Mouse (Mus musculus): ENCODE data around the gene Zfp316. TPM values are rescaled to one million over a fixed set of nuclear protein-coding genes. Genes with fewer than 3 reads are reported as not detected.

Zfp316 gene
- total RNA-seq, 2 experiments from 2014 or later, result 18.6 to 20.1 TPM

DNA sequence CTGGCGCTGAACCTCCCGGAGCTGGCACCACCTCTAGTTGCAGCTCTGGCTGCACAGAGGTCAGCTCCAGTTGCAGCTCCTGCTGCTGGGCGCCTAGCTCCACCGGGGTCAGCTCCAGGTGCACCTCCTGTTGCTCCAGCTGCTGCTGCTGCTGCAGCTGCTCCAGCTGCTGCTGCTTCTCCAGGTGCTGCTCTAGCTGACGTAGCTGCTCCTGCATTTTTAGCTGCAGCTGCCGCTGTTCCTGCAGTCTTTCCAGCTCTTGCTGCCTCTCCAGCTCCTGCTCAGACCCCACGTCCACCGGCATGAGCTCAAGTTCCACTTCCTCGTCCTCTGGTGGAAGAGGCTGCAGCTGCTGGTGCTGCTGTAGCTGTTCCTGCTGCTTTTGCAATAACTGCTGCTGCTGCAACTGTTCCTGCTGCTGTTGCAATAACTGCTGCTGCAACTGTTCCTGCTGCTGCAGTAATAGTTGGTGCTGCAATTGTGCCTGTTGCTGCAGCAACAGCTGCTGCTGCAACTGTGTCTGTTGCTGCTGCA lies 18.6 kb upstream of the Zfp316 start:
- no peak for DNase-seq (ENCODE audit: low spot score in 2 of 2)
- intact Hi-C loops (cut with DNase I), result no loop called here

GRCm38 (mm10) chr5:143287774-143288328 lies 18.0 kb upstream of the Zfp316 start:
- intact Hi-C loops (cut with DNase I), result no loop called here
- DNase-seq (ENCODE audit: low spot score in 2 of 2), result no peak

DNA sequence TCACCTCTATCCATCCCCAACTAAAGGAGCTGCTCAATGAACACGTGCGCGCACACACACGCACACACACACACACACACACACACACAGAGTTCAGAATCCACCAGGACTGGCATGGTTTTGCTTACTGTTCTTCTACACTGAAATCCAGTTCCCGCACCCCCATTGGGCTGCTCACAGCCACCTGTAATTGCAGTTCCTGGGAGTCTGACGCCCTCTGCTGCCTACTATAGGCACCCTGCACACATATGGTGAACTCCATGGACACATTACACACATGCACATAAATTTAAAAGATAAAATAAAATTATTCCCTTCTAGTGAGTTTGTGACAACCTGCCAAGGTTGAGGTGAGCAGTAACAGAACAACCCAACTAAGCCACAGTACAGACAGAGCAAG lies 14.9 kb upstream of the Zfp316 start:
- intact Hi-C loops (cut with DNase I), result no loop called here

GRCm38 (mm10) chr5:143279247-143279646 lies 9.4 kb upstream of the Zfp316 start:
- intact Hi-C loops (cut with DNase I), result no loop called here
- DNase-seq (ENCODE audit: low spot score in 2 of 2), result no peak

More for the DNA sequence above, 14.9 kb upstream of the Zfp316 start:
- no peak for DNase-seq (ENCODE audit: low spot score in 2 of 2)

GRCm38 (mm10) chr5:143275761-143276160 lies 5.9 kb upstream of the Zfp316 start:
- no peak for DNase-seq (ENCODE audit: low spot score in 2 of 2)

GRCm38 (mm10) chr5:143272540-143273330 lies 2.9 kb upstream of the Zfp316 start:
- intact Hi-C loops (cut with DNase I), result no loop called here

More at GRCm38 (mm10) chr5:143275761-143276160, 5.9 kb upstream of the Zfp316 start:
- intact Hi-C loops (cut with DNase I), result no loop called here

DNA sequence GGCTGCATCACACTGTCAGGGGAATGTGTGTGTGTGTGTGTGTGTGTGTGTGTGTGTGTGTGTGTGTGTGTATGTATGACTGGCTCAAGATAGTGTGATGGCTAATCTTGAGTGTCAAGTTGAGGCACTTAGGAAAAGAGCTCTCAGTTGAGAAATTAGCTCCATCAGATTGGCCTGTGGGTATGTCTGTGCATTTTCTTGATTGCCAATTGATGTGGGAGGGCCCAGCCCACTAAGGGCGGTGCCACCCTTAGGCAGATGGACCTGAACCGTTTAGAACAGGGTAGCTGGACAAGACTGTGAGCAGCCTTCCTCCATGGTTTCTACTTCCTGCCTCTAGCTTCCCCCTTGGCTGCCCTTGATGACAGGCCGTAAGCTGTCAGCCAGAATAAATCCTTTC lies 2.3 kb upstream of the Zfp316 start:
- no peak for DNase-seq (ENCODE audit: low spot score in 2 of 2)
- intact Hi-C loops (cut with DNase I), result no loop called here

More at GRCm38 (mm10) chr5:143272540-143273330, 2.9 kb upstream of the Zfp316 start:
- DNase-seq (ENCODE audit: low spot score in 2 of 2), result no peak

GRCm38 (mm10) chr5:143271642-143272041 lies 1.8 kb upstream of the Zfp316 start:
- intact Hi-C loops (cut with DNase I), result no loop called here
- peak in 1 of 2 experiments; percentile 75 for DNase-seq (ENCODE audit: low spot score in 2 of 2)

- intact Hi-C loops (cut with DNase I), result no loop called here
- DNase-seq (ENCODE audit: low spot score in 2 of 2), result no peak
Observed at GRCm38 (mm10) chr5:143270151-143270519, 313 bp upstream of the Zfp316 start.

DNA sequence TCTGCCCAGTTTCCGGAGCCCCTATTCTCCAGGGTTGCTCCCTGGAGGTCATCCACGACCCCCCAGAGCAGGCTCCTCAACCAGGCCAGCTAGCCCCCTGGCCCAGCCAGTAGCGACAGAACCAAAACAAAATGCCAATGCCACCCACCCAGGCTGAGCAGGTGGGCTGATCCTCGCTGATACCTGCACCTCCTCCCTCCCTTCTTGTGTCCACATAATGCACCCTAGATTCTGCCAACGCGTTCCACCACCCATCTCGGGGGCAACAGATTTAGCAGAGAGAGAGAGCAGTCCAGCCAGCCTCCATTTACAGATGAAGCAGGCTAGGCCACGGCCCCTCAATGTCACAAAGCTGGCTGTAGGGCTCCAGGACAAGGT lies 848 bp downstream of the Zfp316 start:
- intact Hi-C loops (cut with DNase I), result loop anchor here (10.0 kb wide), 1 partner anchor 304 kb away; the partner anchor contains the start of gene Fscn1
- no peak for DNase-seq (ENCODE audit: low spot score in 2 of 2)

DNA sequence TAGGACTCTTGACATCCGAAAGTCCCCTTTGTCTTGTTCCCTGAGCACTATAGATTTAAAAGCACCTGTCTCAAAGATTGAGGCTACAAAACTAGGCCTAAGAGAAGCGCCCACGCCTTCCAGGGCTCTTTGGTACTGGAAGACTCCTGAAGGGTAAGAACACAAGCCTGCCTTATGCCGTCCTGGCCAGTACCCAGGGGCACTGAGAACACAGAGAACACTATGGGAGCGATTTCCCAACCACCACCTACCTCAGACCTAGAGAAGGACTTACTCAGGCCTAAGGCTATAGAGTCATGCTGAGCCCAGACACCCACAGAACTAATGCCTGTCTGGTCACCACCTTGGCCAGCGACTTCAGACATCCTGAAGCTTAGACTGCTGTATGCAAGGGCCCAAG lies 3.0 kb downstream of the Zfp316 start:
- DNase-seq (ENCODE audit: low spot score in 2 of 2), result no peak

DNA sequence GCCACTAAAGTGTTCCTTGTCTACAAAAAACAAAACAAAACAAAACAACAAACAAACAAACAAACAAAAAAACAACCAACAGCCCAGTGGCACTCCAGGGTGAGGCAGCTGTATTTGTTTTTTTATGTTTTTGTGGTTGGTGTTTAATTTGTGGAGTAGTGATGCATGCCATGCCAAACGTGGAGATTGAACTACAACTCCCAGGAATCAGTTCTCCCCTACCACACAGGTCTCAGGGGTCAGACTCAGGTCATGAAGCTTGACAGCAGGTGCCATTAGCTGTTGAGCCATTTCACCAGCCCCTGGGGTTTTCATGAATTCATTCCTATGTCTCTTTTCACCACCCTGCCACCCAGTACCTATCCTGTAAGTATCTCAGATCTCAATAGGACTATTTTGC lies 4.4 kb downstream of the Zfp316 start:
- no peak for DNase-seq (ENCODE audit: low spot score in 2 of 2)
- intact Hi-C loops (cut with DNase I), result loop anchor here (10.0 kb wide), 1 partner anchor 301 kb away; the partner anchor contains the start of gene Fscn1

More for the DNA sequence above, 3.0 kb downstream of the Zfp316 start:
- intact Hi-C loops (cut with DNase I), result loop anchor here (10.0 kb wide), 1 partner anchor 302 kb away; the partner anchor contains the start of gene Fscn1

DNA sequence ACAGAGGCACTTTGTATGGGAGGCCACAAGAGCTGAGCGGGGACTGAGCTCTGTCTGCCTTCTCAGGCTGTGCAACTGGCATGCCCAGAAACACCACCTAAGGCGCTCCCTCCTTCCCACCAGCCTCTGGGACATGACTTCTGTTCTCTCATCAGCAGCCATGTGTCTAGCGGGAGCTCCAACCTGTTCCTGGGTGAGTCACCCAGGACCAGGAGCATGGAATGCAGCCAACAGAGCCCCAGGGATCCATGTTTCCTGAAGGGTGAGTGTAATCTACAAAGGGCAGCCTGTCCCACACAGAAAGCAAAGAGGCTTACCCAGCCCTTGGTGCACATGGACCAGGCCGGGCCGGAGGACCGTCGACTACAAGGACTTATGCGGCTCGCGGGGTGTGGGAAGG lies 5.1 kb downstream of the Zfp316 start:
- DNase-seq (ENCODE audit: low spot score in 2 of 2), result no peak
- intact Hi-C loops (cut with DNase I), result loop anchor here (10.0 kb wide), 1 partner anchor 300 kb away; the partner anchor contains the start of gene Fscn1

DNA sequence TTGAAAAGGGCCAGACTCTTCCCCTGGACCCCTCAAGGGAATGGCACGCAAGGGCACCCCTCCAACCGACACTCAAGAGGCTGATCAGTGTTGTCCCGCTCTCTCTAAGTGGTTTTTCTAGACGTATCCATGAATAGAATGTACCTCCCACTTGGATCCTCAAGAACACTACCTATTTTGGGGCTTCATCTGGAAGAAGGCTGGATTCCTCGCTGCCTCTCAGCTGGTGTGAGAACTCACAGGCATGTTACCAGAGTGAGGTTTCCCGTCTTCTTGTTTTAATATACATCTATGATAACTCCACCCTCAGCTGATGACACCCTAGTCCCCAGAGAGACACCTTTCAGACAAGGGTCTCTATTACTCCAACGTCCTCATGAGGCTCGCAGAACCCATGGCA lies 8.2 kb downstream of the Zfp316 start:
- peak; percentile 50 to 90 for DNase-seq (ENCODE audit: low spot score in 2 of 2)
- intact Hi-C loops (cut with DNase I), result loop anchor here (10.0 kb wide), 1 partner anchor 297 kb away; the partner anchor contains the start of gene Fscn1

DNA sequence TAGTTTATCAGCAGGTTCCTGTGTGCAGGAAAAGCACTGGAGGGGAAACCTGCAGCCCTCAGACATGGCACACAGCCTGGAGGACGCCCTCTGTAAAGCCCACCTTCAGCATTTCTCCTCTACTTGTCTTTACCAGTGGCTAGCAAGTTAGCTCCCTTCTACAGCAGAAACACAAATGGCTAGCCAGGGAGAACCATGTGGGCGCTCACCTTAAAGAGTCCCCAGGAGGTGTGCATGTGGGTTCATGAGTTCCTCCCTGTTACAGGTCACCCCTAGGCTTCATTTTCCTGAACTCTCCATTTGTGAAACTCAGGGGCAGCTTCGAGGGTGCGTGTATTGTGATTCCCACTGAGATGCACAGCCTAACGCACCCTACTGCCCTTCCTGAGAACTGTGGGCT lies 14.0 kb downstream of the Zfp316 start:
- no peak for DNase-seq (ENCODE audit: low spot score in 2 of 2)
- intact Hi-C loops (cut with DNase I), result no loop called here

DNA sequence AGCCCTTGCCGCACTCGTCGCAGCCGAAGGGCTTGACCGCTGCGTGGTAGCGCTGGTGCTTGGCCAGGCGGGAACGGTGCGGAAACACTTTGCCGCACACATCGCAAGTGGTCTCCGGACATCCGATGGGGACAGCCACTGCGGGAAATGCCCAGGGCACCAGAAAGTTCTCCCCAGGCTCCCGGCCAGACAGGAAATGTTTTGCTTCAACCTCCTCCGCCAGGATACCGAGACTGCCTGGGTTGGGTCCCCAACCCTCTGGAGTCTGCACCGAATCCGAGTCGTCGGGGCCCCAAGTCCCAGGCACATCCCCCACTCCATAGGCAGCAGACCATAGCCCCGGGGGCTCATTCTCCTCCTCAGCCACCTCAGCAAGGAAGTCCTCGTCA lies 14.7 kb downstream of the Zfp316 start:
- intact Hi-C loops (cut with DNase I), result no loop called here
- no peak for DNase-seq (ENCODE audit: low spot score in 2 of 2)

DNA sequence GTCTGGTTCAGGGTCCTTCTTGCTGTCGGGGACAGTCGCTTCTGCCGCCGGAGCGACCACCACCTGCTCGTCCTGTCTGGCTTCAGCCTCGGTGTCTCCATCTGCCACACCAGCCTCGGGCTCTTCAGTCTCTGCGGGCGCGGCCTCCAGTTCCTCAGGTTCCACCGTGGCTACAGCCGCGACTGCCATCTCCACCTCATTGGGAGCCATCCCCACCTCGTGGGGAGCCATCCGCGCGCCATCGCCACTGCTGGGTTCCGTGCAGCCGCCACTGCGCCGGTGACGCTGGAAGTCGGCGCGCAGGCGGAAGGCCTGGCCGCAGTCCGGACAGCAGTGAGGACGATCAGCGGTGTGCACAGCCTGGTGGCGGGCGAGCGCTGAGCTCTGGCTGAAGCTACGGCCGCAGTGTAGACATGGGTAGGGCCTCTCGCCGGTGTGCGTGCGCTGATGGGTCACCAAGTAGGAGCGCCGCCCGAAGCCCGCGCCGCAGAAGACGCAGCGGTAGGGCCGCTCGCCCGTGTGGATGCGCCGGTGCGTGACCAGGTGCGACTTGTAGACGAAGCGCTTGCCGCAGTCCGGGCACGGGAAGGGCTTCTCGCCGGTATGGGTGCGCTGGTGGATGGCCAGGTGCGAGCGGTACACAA lies 15.2 kb downstream of the Zfp316 start:
- intact Hi-C loops (cut with DNase I), result loop anchor here (5.0 kb wide), 1 partner anchor 43 kb away; no protein-coding TSS in a partner anchor
- no peak for DNase-seq (ENCODE audit: low spot score in 2 of 2)

DNA sequence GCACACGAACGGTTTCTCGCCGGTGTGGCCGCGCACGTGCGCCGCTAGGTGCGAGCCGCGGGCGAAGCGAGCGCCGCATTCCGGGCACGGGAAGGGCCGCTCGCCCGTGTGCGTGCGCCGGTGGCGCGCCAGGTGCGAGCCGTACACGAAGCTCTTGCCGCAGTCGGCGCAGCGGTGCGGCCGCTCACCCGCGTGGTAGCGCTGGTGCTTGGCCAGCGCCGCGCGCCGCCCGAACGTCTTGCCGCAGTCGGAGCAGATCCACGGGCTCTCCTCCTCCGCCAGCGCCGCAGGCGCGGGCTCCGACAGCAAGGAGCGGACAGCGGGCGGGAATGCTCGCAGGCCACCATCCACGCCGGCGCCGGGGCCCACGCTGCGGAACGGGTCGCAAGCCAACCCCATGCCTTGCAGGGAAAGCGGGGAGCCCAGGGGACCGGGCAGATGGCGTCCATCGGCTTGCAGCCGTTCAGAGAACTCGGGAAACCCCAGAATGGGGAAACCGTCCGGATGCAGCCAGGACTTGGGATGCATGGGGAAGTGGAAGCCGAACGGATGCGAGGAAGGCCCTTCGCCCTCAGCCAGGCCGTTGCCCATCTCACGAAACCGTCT lies 15.8 kb downstream of the Zfp316 start:
- DNase-seq (ENCODE audit: low spot score in 2 of 2), result peak; percentile 45 to 49
- intact Hi-C loops (cut with DNase I), result loop anchor here (5.0 kb wide), 1 partner anchor 43 kb away; no protein-coding TSS in a partner anchor

GRCm38 (mm10) chr5:143253186-143253880 lies 16.5 kb downstream of the Zfp316 start:
- no peak for DNase-seq (ENCODE audit: low spot score in 2 of 2)
- intact Hi-C loops (cut with DNase I), result loop anchor here (5.0 kb wide), 1 partner anchor 44 kb away; no protein-coding TSS in a partner anchor
